16 mouse cellular contexts compared by ENCODE assay signal in the genomic region with DNA sequence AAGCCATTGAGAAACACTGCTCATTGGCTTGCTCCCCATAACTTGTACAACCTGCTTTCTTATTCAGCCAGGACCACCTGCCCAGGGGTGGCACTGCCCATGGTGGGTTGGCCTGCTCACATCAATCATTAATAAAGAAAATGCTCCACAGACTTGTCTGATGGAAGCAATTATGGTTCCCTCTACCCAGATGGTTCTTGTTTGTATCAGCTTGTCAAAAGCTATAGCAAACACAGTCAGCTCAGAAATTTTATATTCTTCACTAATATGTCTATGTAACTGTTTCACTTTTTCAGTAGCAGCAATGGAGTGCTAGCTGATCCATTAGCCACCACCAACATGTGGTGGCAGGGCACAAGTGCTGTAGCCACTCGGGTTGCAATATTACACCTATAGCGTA.
"Had no signal": no experiment of that assay in that cellular context is flagged by ENCODE, and none has a peak within 500 bp of the region (broad histone marks: within the 10 kb centered on the region; RNA-seq: fewer than 3 reads in every experiment).

No protein-coding gene starts in this region.

- DNase-seq: liver, postnatal 0 days; lung, adult 2 months; lung, postnatal 10 days; right cerebral cortex, adult 18-20 months; right cerebral cortex, postnatal 25 days; right cerebral cortex, postnatal 4 days; spleen, adult 18-20 months; thymus, adult 18-20 months; thymus, postnatal 14 days; thymus, postnatal 36 days had no signal

- H3K4me2 ChIP-seq: midbrain, embryonic 11.5 days; midbrain, embryonic 13.5 days; midbrain, embryonic 15.5 days; neural tube, embryonic 12.5 days had no signal

- H3K4me3 ChIP-seq: megakaryocyte, embryonic 14.5 days; midbrain, embryonic 13.5 days; midbrain, embryonic 15.5 days; neural tube, embryonic 12.5 days had no signal

- H3K36me3 ChIP-seq: midbrain, embryonic 13.5 days; midbrain, embryonic 15.5 days; neural tube, embryonic 12.5 days had no signal

- H3K4me1 ChIP-seq: megakaryocyte, embryonic 14.5 days had no signal

- H3K9me3 ChIP-seq: midbrain, embryonic 13.5 days; midbrain, embryonic 15.5 days; neural tube, embryonic 12.5 days had no signal

- H3K9ac ChIP-seq: liver, postnatal 0 days; midbrain, embryonic 13.5 days; midbrain, embryonic 15.5 days; neural tube, embryonic 12.5 days had no signal

- H3K27ac ChIP-seq: macrophage; midbrain, embryonic 13.5 days; midbrain, embryonic 15.5 days; neural tube, embryonic 12.5 days had no signal

- H3K27me3 ChIP-seq: megakaryocyte, embryonic 14.5 days; midbrain, embryonic 13.5 days; midbrain, embryonic 15.5 days; neural tube, embryonic 12.5 days had no signal

- ATAC-seq: liver, postnatal 0 days; midbrain, embryonic 13.5 days; midbrain, embryonic 15.5 days had no signal
